Mouse (Mus musculus) lung, embryonic 15.5 days (tissue): ENCODE measurements at regions not wholly inside any gene's neighbourhood (a gene's known extent, or its start where the extent isn't known, plus 50 kb on each side); places are given as distances from the start of the nearest gene placed in this dataset.

Experiments
- ATAC-seq: fragments of 200-750 bp; cut with Nextera tagmentation; 2 replicates; pipeline ENCODE4 v1.8.0; 2017; ENCODE audit warnings: moderate number of reproducible peaks, borderline replicate concordance; ENCODE audit not compliant: low FRiP score, low TSS enrichment; ENCODE audit errors: extremely low read depth
- H3K27ac ChIP-seq: fragments of 300-500 bp; sonication (generic); 2 replicates; pipeline ENCODE4 v1.5.1; 2015; ENCODE audit warnings: moderate library complexity, mild to moderate bottlenecking, inconsistent platforms
- H3K27me3 ChIP-seq: fragments of 300-500 bp; sonication (generic); 2 replicates; pipeline ENCODE4 v1.6.1; 2015; ENCODE audit warnings: inconsistent platforms
- H3K36me3 ChIP-seq: fragments of 300-500 bp; sonication (generic); 2 replicates; pipeline ENCODE4 v1.6.1; 2015; ENCODE audit warnings: inconsistent platforms
- H3K4me1 ChIP-seq: fragments of 300-500 bp; sonication (generic); 2 replicates; pipeline ENCODE4 v1.6.1; 2015; ENCODE audit warnings: inconsistent platforms
- H3K4me2 ChIP-seq: fragments of 300-500 bp; sonication (generic); 2 replicates; pipeline ENCODE4 v1.6.1; 2015; ENCODE audit warnings: inconsistent platforms, mild to moderate bottlenecking, moderate library complexity
- H3K4me3 ChIP-seq: fragments of 300-500 bp; sonication (generic); 2 replicates; pipeline ENCODE4 v1.5.1; 2015; ENCODE audit warnings: mild to moderate bottlenecking, inconsistent platforms
- H3K9ac ChIP-seq: fragments of 300-500 bp; sonication (generic); 2 replicates; pipeline ENCODE4 v1.6.1; 2015; ENCODE audit warnings: inconsistent platforms
- H3K9me3 ChIP-seq: fragments of 300-500 bp; sonication (generic); 2 replicates; pipeline ENCODE4 v1.6.1; 2016; ENCODE audit warnings: inconsistent platforms
- WGBS: fragments of 180-500 bp; shearing (Covaris S2); methylation state at CpG from one replicate; pipeline ENCODE4 v1.1.7; 2015; 5-methylcytosine and 5-hydroxymethylcytosine counted together

GRCm38 (mm10) chr11:63508727-63509126 is 379.9 kb downstream of the Pmp22 start:
- H3K4me2 ChIP-seq = no peak overlapping the region
- no peaks in the 10 kb centered on the region for H3K36me3 ChIP-seq
- H3K9me3 ChIP-seq = no peaks in the 10 kb centered on the region
- ATAC-seq = no peak
- H3K27me3 ChIP-seq = no peaks in the 10 kb centered on the region
- no peaks in the 10 kb centered on the region; the same call in 1 of the 2 replicates for H3K4me1 ChIP-seq
- H3K9ac ChIP-seq = no peak overlapping the region
- 76% methylated on average over 2 of the region's 2 CpGs for WGBS
- no peak overlapping the region for H3K4me3 ChIP-seq
- H3K27ac ChIP-seq = no peak overlapping the region

GRCm38 (mm10) chr11:63510611-63511010 is 381.8 kb downstream of the Pmp22 start:
- H3K9me3 ChIP-seq = no peaks in the 10 kb centered on the region
- no peak overlapping the region for H3K9ac ChIP-seq
- H3K4me3 ChIP-seq = no peak overlapping the region
- 66% methylated on average over 7 of the region's 7 CpGs for WGBS
- H3K4me2 ChIP-seq = no peak overlapping the region
- H3K27ac ChIP-seq = no peak overlapping the region
- H3K27me3 ChIP-seq = no peaks in the 10 kb centered on the region
- no peaks in the 10 kb centered on the region for H3K36me3 ChIP-seq
- H3K4me1 ChIP-seq = no peaks in the 10 kb centered on the region; the same call in 1 of the 2 replicates
- no peak for ATAC-seq

GRCm38 (mm10) chr11:63514615-63515014 is 385.8 kb downstream of the Pmp22 start:
- no peaks in the 10 kb centered on the region for H3K9me3 ChIP-seq
- no peaks in the 10 kb centered on the region for H3K27me3 ChIP-seq
- 85% methylated on average over 3 of the region's 3 CpGs for WGBS
- no peak overlapping the region for H3K4me2 ChIP-seq
- peaks cover 9% of the 10 kb centered on the region; the same call in 1 of the 2 replicates for H3K4me1 ChIP-seq
- no peaks in the 10 kb centered on the region for H3K36me3 ChIP-seq
- no peak for ATAC-seq
- H3K4me3 ChIP-seq = no peak overlapping the region
- H3K27ac ChIP-seq = no peak overlapping the region
- H3K9ac ChIP-seq = no peak overlapping the region

GRCm38 (mm10) chr11:63518847-63519246 is 390.1 kb downstream of the Pmp22 start:
- Histone ChIP-seq H3K27ac (peak overlapping the region; percentile 54), H3K9ac (no peak overlapping the region), H3K9me3 (no peaks in the 10 kb centered on the region), H3K4me1 (peaks cover 12% of the 10 kb centered on the region; the same call in 1 of the 2 replicates), H3K36me3 (no peaks in the 10 kb centered on the region), H3K4me3 (no peak overlapping the region), H3K27me3 (no peaks in the 10 kb centered on the region), H3K4me2 (no peak overlapping the region)
- peak; percentile 74; the same call in 1 of the 2 replicates for ATAC-seq
- WGBS = 17% methylated on average over 6 of the region's 6 CpGs

GRCm38 (mm10) chr11:63524254-63524653 is 395.5 kb downstream of the Pmp22 start:
- no peak for ATAC-seq
- no peak overlapping the region for H3K27ac ChIP-seq
- no peak overlapping the region for H3K4me3 ChIP-seq
- H3K9ac ChIP-seq = no peak overlapping the region
- H3K27me3 ChIP-seq = no peaks in the 10 kb centered on the region
- H3K36me3 ChIP-seq = no peaks in the 10 kb centered on the region
- H3K4me2 ChIP-seq = no peak overlapping the region
- H3K4me1 ChIP-seq = peaks cover 7% of the 10 kb centered on the region; the same call in 1 of the 2 replicates
- H3K9me3 ChIP-seq = no peaks in the 10 kb centered on the region
- WGBS = 42% methylated on average over 7 of the region's 7 CpGs

GRCm38 (mm10) chr11:63525431-63525830 is 396.6 kb downstream of the Pmp22 start:
- no peak for ATAC-seq
- H3K4me2 ChIP-seq = no peak overlapping the region

GRCm38 (mm10) chr11:63525956-63526355 is 396.1 kb downstream of the Hs3st3b1 start:
- H3K36me3 ChIP-seq = no peaks in the 10 kb centered on the region
- H3K4me2 ChIP-seq = no peak overlapping the region
- H3K4me1 ChIP-seq = peaks cover 7% of the 10 kb centered on the region; the same call in 1 of the 2 replicates
- no peak overlapping the region for H3K4me3 ChIP-seq
- H3K27me3 ChIP-seq = no peaks in the 10 kb centered on the region
- no peaks in the 10 kb centered on the region for H3K9me3 ChIP-seq
- no peak overlapping the region for H3K27ac ChIP-seq
- WGBS = 27% methylated on average over 3 of the region's 3 CpGs
- no peak for ATAC-seq
- no peak overlapping the region for H3K9ac ChIP-seq

More at GRCm38 (mm10) chr11:63525431-63525830, 396.6 kb downstream of the Pmp22 start:
- no peaks in the 10 kb centered on the region for H3K36me3 ChIP-seq
- WGBS = 19% methylated on average over 12 of the region's 12 CpGs
- no peak overlapping the region for H3K9ac ChIP-seq
- no peak overlapping the region for H3K4me3 ChIP-seq
- H3K4me1 ChIP-seq = peaks cover 7% of the 10 kb centered on the region; the same call in 1 of the 2 replicates
- H3K27me3 ChIP-seq = no peaks in the 10 kb centered on the region
- no peaks in the 10 kb centered on the region for H3K9me3 ChIP-seq
- H3K27ac ChIP-seq = no peak overlapping the region

GRCm38 (mm10) chr11:63532752-63533151 is 389.3 kb downstream of the Hs3st3b1 start:
- Histone ChIP-seq H3K9ac (no peak overlapping the region), H3K4me3 (no peak overlapping the region), H3K27ac (no peak overlapping the region), H3K4me1 (no peaks in the 10 kb centered on the region), H3K36me3 (no peaks in the 10 kb centered on the region), H3K4me2 (no peak overlapping the region), H3K9me3 (no peaks in the 10 kb centered on the region), H3K27me3 (no peaks in the 10 kb centered on the region)
- no peak for ATAC-seq
- 89% methylated on average over 5 of the region's 5 CpGs for WGBS

- H3K9ac ChIP-seq = no peak overlapping the region
- no peak overlapping the region for H3K4me2 ChIP-seq
- H3K4me1 ChIP-seq = no peaks in the 10 kb centered on the region
- H3K27ac ChIP-seq = no peak overlapping the region
- no peaks in the 10 kb centered on the region for H3K9me3 ChIP-seq
- H3K27me3 ChIP-seq = no peaks in the 10 kb centered on the region
- no peak for ATAC-seq
- 54% methylated on average over 4 of the region's 4 CpGs for WGBS
- no peak overlapping the region for H3K4me3 ChIP-seq
- no peaks in the 10 kb centered on the region for H3K36me3 ChIP-seq
Measured at GRCm38 (mm10) chr11:63533555-63534200, 388.4 kb downstream of the Hs3st3b1 start.

- no peaks in the 10 kb centered on the region for H3K36me3 ChIP-seq
- H3K9ac ChIP-seq = no peak overlapping the region
- WGBS = 67% methylated on average over 3 of the region's 3 CpGs
- H3K4me1 ChIP-seq = no peaks in the 10 kb centered on the region
- no peaks in the 10 kb centered on the region for H3K9me3 ChIP-seq
- no peak for ATAC-seq
- H3K27me3 ChIP-seq = no peaks in the 10 kb centered on the region
- no peak overlapping the region for H3K27ac ChIP-seq
- no peak overlapping the region for H3K4me3 ChIP-seq
- no peak overlapping the region for H3K4me2 ChIP-seq
Measured at GRCm38 (mm10) chr11:63537693-63538092, 384.4 kb downstream of the Hs3st3b1 start.

GRCm38 (mm10) chr11:63543971-63544696 is 378.0 kb downstream of the Hs3st3b1 start:
- 51% methylated on average over 7 of the region's 7 CpGs for WGBS
- no peaks in the 10 kb centered on the region for H3K9me3 ChIP-seq
- no peak overlapping the region for H3K9ac ChIP-seq
- peak overlapping the region; percentile 29; the same call in 1 of the 2 replicates for H3K27ac ChIP-seq
- ATAC-seq = 0 out of 2 replicates have a peak, but pooled peaks have one; percentile 8
- H3K27me3 ChIP-seq = no peaks in the 10 kb centered on the region
- no peaks in the 10 kb centered on the region for H3K36me3 ChIP-seq
- no peak overlapping the region for H3K4me3 ChIP-seq
- H3K4me2 ChIP-seq = no peak overlapping the region
- no peaks in the 10 kb centered on the region for H3K4me1 ChIP-seq

GRCm38 (mm10) chr11:63545516-63545915 is 376.6 kb downstream of the Hs3st3b1 start:
- WGBS = 17% methylated on average over 7 of the region's 7 CpGs
- ATAC-seq = no peak

More at GRCm38 (mm10) chr11:63545516-63545915, 376.6 kb downstream of the Hs3st3b1 start:
- Histone ChIP-seq H3K4me1 (no peaks in the 10 kb centered on the region), H3K9me3 (no peaks in the 10 kb centered on the region), H3K4me2 (no peak overlapping the region), H3K27ac (no peak overlapping the region), H3K27me3 (no peaks in the 10 kb centered on the region), H3K36me3 (no peaks in the 10 kb centered on the region), H3K9ac (no peak overlapping the region), H3K4me3 (no peak overlapping the region)
